Mouse (Mus musculus) spleen, adult 2 months (tissue): ENCODE data around the gene Rcan1. TPM values are rescaled to one million over a fixed set of nuclear protein-coding genes. Genes with fewer than 3 reads are reported as not detected.
A peak's percentile ranks its signal among the peaks of the same experiment; 100 is the strongest.

Source experiments
- DNase-seq, 2 experiments: peaks; one replicate each; pipeline versions ENCODE4 v3.0.0 to v3.0.0-alpha.2; 2012 to 2021; ENCODE audit warnings: low spot score in 2 of 2, low read depth in 1 of 2
- H3K27ac ChIP-seq: fragments of 200-500 bp; 2 replicates; pipeline ENCODE4 v1.5.1; 2012; ENCODE audit warnings: low read length, inconsistent platforms; ENCODE audit not compliant: insufficient read depth
- H3K27me3 ChIP-seq: fragments of 200-500 bp; 2 replicates; pipeline ENCODE4 v1.6.1; 2012; ENCODE audit warnings: mild to moderate bottlenecking, moderate library complexity, low read length, inconsistent platforms; ENCODE audit not compliant: control insufficient read depth, insufficient read depth
- H3K36me3 ChIP-seq: fragments of 200-500 bp; 2 replicates; pipeline ENCODE4 v1.6.1; 2012; ENCODE audit warnings: mild to moderate bottlenecking, low read length, inconsistent platforms; ENCODE audit not compliant: control insufficient read depth, insufficient read depth
- H3K4me1 ChIP-seq: fragments of 200-500 bp; 2 replicates; pipeline ENCODE4 v1.6.1; 2011; ENCODE audit warnings: inconsistent platforms; ENCODE audit not compliant: control insufficient read depth, insufficient read depth, insufficient read length
- H3K4me3 ChIP-seq: fragments of 200-500 bp; 2 replicates; pipeline ENCODE4 v1.5.1; 2011; ENCODE audit warnings: mild to moderate bottlenecking, inconsistent platforms; ENCODE audit not compliant: insufficient read depth, insufficient read length; ENCODE audit errors: extremely low read depth
- CTCF ChIP-seq: fragments of 200-500 bp; IDR thresholded peaks from 2 replicates; pipeline ENCODE4 v1.5.1; 2011; ENCODE audit warnings: mild to moderate bottlenecking, inconsistent platforms; ENCODE audit not compliant: insufficient read depth, insufficient read length, insufficient replicate concordance; ENCODE audit errors: extremely low read depth
- POLR2A ChIP-seq: fragments of 200-500 bp; IDR thresholded peaks from 2 replicates; pipeline ENCODE4 v1.6.1; 2011; ENCODE audit warnings: low read depth, low read length, inconsistent platforms
- WGBS: fragments of 180-500 bp; shearing (Covaris S2); methylation state at CpG from one replicate; pipeline ENCODE4 v1.1.7; 2018; 5-methylcytosine and 5-hydroxymethylcytosine counted together
- polyA plus RNA-seq: library from polyadenylated mRNA; depleted of rRNA; stranded (reverse); fragments of >200 nt; gene quantifications from 2 replicates; pipeline ENCODE4 v1.2.3, GENCODE M21; 2012

Rcan1 gene
- polyA plus RNA-seq, 1 experiment: 6.4 TPM

DNA sequence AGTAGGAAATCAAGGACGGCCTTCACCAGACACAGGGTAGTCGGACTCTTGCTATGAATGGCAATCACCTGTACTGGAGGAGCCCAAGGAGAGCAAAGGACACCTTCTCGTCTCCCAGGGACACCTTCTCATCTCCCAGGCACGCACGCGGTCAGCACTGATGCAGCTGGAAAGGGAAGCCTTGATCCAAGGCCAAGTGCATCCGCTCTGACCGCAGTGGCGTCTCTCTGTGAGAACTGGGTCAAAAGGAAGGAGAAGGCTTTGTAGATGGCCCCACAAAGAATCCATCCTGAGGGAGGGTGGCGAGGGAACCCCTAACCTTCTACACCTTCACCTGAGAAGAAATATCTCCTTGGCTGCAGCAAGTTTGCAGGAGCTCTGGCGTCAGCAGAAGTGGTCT lies 28.5 kb downstream of the Rcan1 start:
- Histone ChIP-seq H3K36me3 (no peaks in the 10 kb centered on the region), H3K4me1 (peaks cover 4% of the 10 kb centered on the region; the same call in 1 of the 2 replicates), H3K27ac (no peak overlapping the region), H3K4me3 (no peak overlapping the region), H3K27me3 (no peaks in the 10 kb centered on the region)
- TF ChIP-seq CTCF (no peak), POLR2A (no peak)
- no peak for DNase-seq
- 93% methylated on average over 11 of the region's 11 CpGs for WGBS

DNA sequence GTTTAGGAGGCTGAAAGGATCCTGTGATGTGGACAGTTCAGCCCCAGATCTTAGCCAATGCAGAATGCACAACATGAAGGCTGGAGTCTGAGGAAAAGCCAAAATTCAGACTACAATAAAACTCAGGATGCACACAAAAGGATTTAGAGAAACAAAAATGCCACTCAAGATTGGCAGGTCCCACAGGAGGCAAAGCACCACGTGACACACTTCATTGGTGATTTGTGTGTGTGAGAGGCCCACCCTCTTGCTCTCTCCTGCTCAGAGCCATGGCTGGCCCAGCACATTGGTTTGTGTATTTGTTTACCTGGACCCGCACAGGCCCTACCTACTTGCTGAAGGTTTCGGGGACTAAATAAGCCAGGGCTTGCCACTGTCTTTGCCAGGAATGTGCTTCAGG lies 29.5 kb downstream of the Rcan1 start:
- peaks cover 4% of the 10 kb centered on the region; the same call in 1 of the 2 replicates for H3K4me1 ChIP-seq
- no peak for DNase-seq
- H3K4me3 ChIP-seq: no peak overlapping the region
- H3K36me3 ChIP-seq: no peaks in the 10 kb centered on the region
- WGBS: 80% methylated on average over 3 of the region's 3 CpGs
- no peak overlapping the region for H3K27ac ChIP-seq
- TF ChIP-seq POLR2A (no peak), CTCF (no peak)
- no peaks in the 10 kb centered on the region for H3K27me3 ChIP-seq

DNA sequence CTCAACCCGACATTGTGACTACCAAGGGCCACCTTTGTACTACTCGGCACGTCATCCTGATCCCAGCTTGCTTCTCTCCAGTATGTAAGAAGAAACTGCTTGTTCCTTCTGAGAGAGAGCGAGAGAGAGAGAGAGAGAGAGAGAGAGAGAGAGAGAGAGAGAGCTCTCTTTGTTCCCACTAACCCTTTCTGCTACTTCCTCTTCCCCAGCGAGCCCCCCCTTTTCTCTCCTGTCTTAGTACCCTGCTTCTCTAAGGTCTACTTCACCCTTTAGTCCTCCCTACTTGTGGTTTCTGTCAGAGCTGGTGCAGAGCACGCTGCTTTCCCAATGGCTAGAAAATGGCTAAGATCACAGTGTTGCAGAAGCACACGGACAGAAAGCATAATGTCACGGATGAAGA lies 30.4 kb downstream of the Rcan1 start:
- WGBS: 22% methylated on average over 8 of the region's 8 CpGs
- TF ChIP-seq POLR2A: no peak
- no peak for TF ChIP-seq CTCF

DNA sequence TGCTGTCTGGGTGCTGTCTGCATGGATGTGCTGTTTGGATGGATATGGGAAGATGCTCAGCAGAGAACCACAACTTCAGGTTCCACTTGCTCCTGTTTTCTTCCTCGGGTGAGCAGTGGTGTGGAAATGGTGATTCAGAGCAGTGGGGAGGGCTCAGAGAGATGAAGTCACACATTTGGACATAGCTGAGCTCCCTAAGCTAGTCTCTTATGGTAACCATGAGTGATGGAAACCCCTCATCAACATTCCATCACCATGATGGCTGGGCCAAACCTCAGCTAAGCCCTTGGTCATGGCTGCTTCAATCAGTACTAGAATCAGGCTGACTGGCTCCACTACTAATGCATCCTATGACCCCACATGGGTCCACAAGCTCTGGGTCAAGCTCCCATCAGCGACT lies 30.9 kb downstream of the Rcan1 start:
- Histone ChIP-seq H3K27ac (no peak overlapping the region), H3K36me3 (no peaks in the 10 kb centered on the region), H3K4me3 (no peak overlapping the region), H3K4me1 (peaks cover 4% of the 10 kb centered on the region; the same call in 1 of the 2 replicates), H3K27me3 (no peaks in the 10 kb centered on the region)
- TF ChIP-seq POLR2A: no peak
- no peak for TF ChIP-seq CTCF
- no peak for DNase-seq
- WGBS: 40% methylated on average over 2 of the region's 2 CpGs

More for the DNA sequence above, 30.4 kb downstream of the Rcan1 start:
- H3K4me3 ChIP-seq: no peak overlapping the region
- DNase-seq: peak in 1 of 2 experiments; percentile 24
- no peak overlapping the region for H3K27ac ChIP-seq
- H3K36me3 ChIP-seq: no peaks in the 10 kb centered on the region
- H3K4me1 ChIP-seq: peaks cover 4% of the 10 kb centered on the region; the same call in 1 of the 2 replicates
- no peaks in the 10 kb centered on the region for H3K27me3 ChIP-seq

DNA sequence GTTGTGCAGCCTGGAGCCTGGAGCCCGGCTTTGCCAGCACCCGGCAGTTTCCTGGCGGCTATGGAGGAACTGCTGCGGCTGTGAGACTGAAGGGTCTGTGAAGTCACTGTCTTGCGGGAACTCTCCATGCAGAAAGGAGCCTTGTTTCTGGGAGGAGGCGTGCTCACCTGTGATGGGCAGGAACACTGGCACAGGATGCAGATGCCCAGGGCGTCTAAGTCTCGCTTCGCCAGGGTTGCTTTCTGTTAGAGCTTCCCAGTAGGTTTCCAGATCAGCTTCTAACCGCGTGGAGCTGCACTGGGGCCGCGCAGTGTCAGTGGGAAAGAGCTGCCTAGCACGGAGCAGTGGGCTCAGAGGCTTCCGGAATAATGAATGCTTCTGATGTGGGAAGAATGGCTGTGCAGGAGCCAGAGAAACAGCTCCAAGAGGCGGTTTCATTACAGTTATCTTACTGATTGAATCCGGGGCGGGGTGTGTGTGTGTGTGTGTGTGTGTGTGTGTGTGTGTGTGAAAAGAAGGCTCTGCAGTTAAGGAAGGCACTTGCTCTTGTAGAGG lies 35.2 kb downstream of the Rcan1 start:
- H3K4me3 ChIP-seq: no peak overlapping the region
- H3K36me3 ChIP-seq: no peaks in the 10 kb centered on the region
- peaks cover 2% of the 10 kb centered on the region; the same call in 1 of the 2 replicates for H3K4me1 ChIP-seq
- no peak for TF ChIP-seq POLR2A
- no peaks in the 10 kb centered on the region for H3K27me3 ChIP-seq
- H3K27ac ChIP-seq: no peak overlapping the region
- no peak for DNase-seq
- 93% methylated on average over 18 of the region's 18 CpGs for WGBS

DNA sequence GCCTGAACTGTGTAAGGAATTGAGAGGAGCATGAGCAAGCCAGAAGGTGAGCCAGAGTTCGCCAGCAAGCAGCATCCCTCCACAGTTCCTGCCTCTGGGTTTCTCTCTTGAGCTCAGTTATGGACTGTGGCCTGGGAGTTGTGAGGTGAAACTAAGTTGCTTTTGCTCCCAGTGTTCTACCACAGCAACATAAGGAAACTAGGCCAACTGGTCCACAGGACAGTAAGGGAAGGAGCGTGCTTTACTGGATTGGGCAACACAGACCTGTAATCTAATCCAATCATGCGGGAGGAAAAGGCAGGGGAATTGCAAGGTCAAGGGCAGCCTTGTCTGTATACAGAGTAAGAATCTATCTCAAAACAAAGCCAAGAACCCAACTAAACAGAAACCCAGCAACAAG lies 37.5 kb downstream of the Rcan1 start:
- Histone ChIP-seq H3K27me3 (no peaks in the 10 kb centered on the region), H3K36me3 (no peaks in the 10 kb centered on the region), H3K4me1 (no peaks in the 10 kb centered on the region), H3K4me3 (no peak overlapping the region), H3K27ac (no peak overlapping the region)
- WGBS: 88% methylated on average over 3 of the region's 3 CpGs
- TF ChIP-seq POLR2A (no peak), CTCF (no peak)
- DNase-seq: no peak

DNA sequence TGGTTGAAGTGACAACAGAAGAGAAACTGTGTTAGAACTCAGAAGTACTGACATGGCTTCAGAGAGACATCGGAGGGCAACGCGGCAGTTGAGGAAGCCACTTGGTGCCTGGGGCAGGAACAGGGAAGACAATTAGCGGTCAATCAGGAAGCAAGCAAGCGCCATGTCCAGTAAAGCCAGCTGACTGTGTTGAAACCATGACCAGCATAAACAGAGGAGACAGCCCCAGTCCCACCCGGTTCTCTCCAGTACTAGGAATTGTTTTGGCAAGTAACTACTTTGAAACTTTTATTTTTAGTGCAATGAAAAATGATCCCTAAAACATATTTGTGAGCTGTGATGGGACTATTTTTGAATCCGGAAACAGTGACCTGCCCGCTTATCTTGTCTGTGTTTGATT lies 39.9 kb downstream of the Rcan1 start:
- peaks cover 7% of the 10 kb centered on the region; the same call in 1 of the 2 replicates for H3K4me1 ChIP-seq
- H3K27me3 ChIP-seq: no peaks in the 10 kb centered on the region
- no peak for TF ChIP-seq CTCF
- no peak for TF ChIP-seq POLR2A
- no peak overlapping the region for H3K27ac ChIP-seq
- no peaks in the 10 kb centered on the region for H3K36me3 ChIP-seq
- no peak for DNase-seq
- no peak overlapping the region for H3K4me3 ChIP-seq
- 90% methylated on average over 8 of the region's 8 CpGs for WGBS
